Mouse (Mus musculus) adrenal gland, postnatal 36 days (tissue): ENCODE measurements around the gene Spaar. TPM values are rescaled to one million over a fixed set of nuclear protein-coding genes. Genes with fewer than 3 reads are reported as not detected.

ENCODE experiments used
- DNase-seq, 2 experiments: peaks; one replicate each; pipeline ENCODE4 v3.0.0; 2021; ENCODE audit warnings: mixed read lengths in 1 of 2
- total RNA-seq, 2 experiments: library from RNA; stranded (reverse); gene quantifications; 2 replicates each; pipeline ENCODE4 v1.2.3; 2021

Spaar gene
- total RNA-seq, 2 experiments from 2014 or later = 1.7 to 2.6 TPM

DNA sequence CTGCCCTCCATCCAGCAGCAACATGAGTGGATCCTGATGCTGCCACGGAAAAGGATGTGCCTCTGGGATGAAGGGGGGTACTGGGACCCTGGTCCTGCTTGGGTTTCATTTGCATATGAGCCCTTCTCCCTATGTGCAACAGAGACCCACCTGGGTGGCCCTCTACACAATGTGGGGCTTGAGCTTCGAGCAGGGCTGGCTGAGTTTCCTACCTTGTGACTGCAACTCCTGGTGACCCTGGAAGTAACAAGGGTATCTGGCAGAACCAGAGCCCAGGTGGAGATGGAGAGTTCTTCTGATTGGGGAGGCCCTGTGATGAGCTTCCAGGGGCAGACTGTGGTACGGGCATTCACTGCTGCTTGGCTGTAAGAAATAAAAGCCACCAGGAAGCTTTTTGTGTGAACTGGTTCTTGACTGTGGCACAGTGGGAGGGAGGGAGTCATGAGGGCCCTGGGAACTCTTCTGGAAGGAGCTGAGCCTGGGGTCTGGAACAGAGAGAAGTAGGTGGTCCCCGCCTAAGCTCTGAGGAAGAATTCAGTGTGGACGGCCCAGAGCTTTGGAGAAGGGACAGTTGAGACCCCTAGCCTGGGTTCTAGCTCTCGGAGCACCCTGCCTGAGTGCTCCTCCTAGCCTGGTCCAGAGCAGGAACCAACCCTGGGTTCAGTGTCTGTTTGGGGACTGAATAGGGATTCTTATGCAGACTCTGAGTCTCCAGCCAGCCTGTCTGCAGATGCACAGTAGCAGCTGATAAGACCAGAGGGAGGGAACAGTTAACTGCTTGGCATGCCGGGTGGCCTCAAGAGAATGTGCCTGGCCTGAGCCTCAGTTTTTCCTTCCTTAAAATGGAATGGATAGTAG, 1.9 kb upstream of the Spaar start:
- DNase-seq = peak; percentile 19 to 42

GRCm38 (mm10) chr4:43728576-43728954, 1.3 kb upstream of the Spaar start:
- peak; percentile 62 to 75 for DNase-seq

- DNase-seq = no peak
Measured at GRCm38 (mm10) chr4:43729126-43729525, 708 bp upstream of the Spaar start.

DNA sequence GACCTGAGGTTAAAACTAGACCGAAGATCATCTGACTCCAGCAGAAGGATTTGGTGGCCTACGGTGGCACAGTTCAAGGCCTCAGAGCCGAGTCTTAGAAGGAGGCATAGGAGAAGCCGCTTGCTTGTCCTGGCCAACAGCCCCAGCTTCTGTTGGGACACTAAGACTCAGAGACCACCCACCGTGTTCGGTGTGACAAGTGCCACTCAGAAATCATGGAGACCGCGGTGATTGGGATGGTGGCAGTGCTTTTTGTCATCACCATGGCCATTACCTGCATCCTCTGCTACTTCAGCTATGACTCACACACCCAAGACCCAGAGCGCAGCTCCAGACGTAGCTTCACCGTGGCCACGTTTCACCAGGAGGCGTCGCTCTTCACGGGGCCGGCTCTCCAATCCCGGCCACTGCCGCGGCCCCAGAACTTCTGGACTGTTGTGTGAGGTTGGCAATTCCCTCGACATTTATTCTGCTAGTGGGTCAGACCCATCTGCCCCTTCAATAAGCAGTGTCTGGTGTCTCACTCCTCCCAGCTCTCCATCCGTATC, 990 bp downstream of the Spaar start:
- no peak for DNase-seq

DNA sequence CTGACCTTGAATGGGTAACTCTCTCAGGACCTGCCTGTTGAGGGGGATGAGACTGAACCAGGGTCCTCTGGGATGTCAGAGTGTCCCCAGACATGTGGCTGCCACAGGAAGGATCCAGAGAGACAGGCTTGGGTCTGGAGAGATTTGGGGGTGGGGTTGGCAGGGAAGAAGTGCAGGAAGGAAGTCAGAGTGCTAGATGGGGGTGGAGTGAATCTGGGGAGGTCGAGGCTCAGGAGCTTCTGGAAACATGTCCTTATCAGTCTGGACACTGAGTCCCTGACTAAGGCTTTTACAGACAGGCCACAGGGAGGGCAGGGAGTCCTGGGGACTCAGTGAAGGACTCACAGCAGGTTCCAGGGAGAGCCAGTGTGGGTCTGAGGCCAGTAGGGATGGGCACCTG, 2.3 kb downstream of the Spaar start:
- no peak for DNase-seq

DNA sequence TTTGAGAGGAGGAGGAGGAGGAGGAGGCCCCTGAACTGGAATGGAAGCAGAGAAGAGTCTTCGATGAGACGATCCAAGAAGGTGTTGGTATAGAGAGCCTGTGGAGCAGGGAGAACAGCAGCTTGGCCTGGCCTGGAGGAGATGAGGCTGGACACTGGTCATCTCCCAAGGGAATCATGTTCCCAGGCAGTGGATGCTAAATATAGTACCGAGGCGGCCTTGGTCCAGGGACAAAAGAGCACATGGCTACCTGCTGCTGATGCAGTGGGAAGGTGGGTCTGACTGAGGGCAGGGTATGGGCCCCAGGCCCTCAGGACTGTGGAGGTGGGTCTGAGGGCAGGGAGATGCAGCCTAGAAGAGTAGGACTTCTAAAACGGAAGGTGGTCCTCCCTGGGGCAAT, 3.4 kb downstream of the Spaar start:
- no peak for DNase-seq

DNA sequence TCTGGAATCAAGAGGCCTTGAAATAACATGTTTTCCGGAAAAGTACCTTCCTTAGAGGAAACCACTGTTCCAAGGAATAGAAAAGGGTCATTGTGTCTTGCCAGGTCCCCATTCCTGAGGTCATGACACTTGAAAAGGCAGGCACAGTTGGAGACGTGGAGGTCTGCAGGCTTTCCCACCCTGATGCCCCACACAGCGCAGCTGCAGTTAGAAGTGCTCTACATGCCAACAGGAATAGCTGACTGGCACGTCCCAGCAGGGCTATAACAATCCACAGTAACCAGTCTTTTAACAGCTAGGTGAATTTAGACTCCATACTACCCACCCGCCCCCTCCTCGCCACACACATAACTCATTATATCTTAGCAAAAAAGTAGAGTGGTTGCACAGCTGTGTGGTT, 7.3 kb downstream of the Spaar start:
- no peak for DNase-seq

DNA sequence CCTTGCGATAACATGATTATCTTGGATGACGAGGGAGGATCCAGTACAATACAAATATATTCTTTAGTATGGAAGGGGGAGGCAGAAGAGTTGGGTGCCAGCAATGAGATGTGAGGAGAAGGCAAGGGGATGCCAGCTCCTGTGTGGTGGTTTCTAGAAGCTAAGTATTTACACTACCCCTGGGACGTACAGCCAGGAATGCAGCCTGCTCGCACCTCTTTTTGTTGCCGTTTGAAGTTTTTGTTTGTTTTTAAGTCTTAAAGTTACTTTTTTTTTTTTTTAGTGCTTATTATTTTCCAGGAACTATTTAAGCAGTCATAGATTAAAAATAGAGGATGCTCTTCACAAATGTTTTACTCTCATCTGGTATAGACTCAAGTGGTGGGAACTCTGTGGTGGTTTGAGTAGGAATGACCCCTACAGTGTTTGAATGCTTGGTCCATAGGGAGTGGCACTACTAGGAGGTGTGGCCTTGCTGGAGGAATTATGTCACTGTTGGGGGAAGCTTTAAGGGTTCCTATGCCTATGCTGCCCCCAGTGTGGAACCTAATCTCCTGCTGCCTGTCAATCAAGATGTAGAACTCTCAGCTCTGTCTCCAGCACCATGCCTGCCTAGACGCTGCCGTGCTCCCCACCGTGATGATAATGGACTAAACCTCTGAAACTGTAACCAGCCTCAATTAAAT, 9.3 kb downstream of the Spaar start:
- DNase-seq = no peak

DNA sequence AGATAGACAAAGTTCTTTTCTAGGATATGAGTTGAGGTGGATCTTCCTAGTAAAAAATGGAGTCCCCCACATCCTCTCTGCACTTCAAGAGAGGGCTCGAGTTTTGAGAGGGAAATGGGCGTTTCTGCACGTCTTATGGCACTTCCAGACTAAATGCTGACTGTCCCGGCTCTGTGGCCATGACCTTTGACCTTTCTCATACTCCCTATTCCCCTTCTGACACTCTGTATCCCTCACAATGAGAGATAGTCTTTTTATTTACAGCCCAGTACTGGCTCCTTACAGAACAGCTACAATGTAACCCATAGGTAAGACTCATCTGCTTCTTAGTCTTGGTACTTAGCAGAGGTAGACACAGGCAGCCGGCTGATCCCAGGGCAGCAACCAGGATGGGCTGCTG, 11.7 kb downstream of the Spaar start:
- no peak for DNase-seq

DNA sequence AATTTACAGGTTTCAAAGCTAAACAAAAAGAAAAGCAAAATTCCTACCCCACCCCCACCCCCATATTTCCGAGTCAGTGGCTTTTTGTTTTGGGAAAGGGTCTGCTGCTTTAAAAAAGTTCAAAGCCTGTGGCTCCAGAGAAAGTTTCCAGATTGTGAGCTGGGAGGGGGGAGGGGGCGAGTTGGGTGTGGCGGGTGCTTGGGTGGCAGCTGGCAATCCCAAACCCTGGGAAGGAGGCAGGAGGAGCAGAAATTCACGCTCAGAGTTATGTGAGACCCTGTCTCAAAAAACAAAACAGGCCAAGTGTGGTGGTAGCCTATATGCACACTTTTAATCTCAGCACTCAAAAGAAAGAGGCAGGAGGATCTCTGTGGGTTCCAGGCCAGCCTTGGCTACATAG, 12.8 kb downstream of the Spaar start:
- no peak for DNase-seq

GRCm38 (mm10) chr4:43743099-43743498, 13.3 kb downstream of the Spaar start:
- no peak for DNase-seq

- DNase-seq = peak in 1 of 2 experiments; percentile 22
Measured at GRCm38 (mm10) chr4:43745187-43745586, 15.4 kb downstream of the Spaar start.

DNA sequence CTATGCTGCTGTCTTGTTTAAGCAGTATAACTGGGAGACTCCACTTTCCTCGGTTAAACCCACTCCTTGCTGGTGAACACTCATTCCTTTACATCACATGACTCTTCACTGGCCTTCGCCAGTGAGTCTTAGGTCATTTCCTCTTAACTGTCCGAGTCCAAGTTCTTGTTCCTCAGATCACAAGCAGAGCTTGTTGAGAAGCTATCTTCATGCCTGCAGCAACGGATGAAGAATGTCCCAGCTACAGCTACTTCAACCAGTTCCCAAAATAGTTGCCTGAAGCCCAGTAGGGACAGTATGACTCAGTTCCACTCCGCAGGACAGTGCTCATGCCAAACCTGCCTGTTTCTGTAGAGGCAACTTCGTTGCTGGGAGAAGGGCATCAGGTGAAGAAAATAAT, 27.4 kb downstream of the Spaar start:
- no peak for DNase-seq

DNA sequence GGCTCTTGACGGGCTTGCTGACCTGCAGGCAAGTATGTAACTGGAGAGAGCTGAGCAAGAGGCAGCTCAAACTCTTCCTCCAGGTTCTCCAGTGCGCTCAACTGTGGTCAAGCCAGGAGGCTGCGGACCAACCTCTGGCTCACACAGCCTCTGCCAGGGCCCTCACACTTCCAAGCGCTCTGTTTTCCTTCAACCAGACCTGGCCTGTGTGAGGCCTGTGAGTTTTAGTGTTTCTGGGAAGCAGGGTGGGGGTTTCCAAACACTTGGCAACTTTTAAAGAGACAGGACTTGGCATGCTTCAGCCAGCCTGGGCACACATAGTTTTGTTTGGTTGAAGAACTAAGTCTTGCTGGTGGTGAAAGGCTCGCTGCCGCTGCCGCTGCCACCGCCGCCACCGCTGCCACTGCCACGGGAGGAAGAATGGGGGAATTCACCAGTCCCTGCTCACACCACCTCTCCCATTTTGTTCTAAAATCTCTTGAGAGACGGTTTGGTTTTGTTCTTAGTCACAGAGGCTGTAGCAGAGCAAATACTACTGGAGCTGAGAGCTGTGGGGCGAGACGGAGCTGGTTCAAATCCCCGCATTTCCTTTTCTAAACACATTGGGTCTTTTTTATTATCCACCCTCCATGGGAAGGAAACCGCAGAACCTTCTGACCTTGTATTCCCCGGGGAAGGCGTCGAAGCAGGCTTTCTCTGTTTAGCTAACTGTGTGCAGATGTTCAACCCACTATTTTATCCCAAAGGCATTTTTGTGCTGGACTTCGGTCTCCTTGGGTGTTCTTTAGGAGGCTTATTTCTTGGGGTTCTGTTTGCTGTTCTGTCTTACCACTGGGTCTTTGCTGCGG, 30.0 kb downstream of the Spaar start:
- DNase-seq = no peak

GRCm38 (mm10) chr4:43760460-43760859, 30.6 kb downstream of the Spaar start:
- peak; percentile 56 to 73 for DNase-seq

- no peak for DNase-seq
Measured at GRCm38 (mm10) chr4:43761336-43761735, 31.5 kb downstream of the Spaar start.

DNA sequence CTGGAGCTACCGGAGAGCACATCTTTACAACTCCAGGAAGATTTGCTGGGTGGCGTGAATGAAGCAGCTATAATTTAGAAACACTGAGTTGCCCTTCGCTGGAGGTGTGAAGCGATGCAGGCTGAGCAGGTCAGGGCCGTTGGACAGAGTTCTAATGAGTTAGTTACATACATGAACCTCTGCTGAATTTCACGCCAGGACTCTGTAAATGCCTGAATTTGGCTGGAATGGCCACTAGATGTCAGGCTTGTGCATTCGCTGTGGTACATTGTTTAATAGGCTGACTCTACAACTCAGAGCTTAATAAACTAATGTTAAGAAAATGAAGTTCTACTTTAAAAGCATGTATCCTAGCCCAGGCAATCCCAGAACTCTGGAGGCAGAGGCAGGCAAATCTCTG, 33.6 kb downstream of the Spaar start:
- peak; percentile 55 to 66 for DNase-seq

GRCm38 (mm10) chr4:43768341-43768740, 38.5 kb downstream of the Spaar start:
- DNase-seq = no peak

DNA sequence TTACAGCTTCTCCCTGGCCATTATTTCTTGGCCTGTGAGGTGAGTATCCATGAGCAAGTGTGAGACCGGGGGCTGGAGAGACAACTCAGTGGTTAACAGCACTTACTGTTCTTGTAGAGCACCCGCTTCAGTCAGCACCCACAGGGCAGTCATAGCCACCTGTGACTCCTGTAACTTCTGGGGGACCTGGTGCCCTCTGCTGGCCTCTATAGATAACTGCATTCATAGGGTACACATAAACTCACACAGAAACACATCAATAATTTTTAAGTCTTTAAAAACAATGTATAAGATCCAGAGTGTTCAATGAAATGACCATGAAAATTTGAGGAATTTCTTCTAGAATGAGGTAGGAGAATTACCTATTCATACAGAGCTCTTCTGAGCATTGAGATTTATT, 39.5 kb downstream of the Spaar start:
- DNase-seq = no peak

- no peak for DNase-seq
Measured at GRCm38 (mm10) chr4:43770909-43771308, 41.1 kb downstream of the Spaar start, which contains the start of gene Olfr159. Gene Olfr159, minus strand, starts transcription at chr4:43771009.

DNA sequence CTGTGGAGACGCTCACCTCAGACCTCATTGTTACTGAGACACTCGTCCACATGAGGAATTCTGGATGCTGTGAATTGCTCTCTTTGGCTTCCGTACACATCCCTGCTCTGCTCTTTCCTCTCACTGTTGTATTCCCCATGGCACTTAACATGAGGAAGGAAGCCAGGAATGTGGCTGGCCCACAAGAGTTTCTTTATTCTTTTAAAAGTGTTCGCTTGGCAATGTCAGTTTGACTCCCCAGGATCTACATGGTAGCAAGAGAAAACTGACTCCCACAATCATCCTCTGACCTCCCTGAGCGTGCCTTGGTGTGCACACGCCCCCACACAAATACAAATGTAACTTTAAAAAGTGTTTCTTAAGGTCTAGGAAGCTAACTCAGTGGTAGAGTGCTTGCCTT, 41.8 kb downstream of the Spaar start:
- no peak for DNase-seq

DNA sequence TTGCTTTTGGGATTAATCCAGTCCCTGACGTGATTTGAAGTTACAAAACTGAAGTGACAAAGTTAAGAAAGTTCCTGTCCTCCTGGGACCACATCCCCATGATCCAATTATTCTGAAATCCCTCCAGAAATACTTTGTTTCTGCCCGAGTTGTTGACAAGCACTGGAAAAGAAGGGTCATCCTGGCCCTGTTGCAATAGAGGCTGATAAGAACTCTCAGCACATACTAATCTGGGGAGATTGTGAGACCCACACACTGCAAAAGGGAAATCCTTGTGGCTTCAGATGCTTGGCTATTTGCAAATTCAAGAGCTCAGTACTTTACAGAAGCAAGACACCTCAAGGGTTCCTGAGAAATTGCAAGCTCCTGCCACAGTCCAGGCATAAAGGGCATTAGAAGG, 42.5 kb downstream of the Spaar start:
- DNase-seq = no peak
